Mouse (Mus musculus) hindbrain, embryonic 12.5 days (tissue): Measurements from ENCODE around the gene Nr3c2. TPM values are rescaled to one million over a fixed set of nuclear protein-coding genes. Genes with fewer than 3 reads are reported as not detected.

Experiments
- ATAC-seq: fragments of 200-750 bp; cut with Nextera tagmentation; 2 replicates; pipeline ENCODE4 v1.8.0; 2017; ENCODE audit warnings: moderate TSS enrichment; ENCODE audit not compliant: low FRiP score
- H3K27ac ChIP-seq: fragments of 300-500 bp; sonication (generic); 2 replicates; pipeline ENCODE4 v1.5.1; 2016; ENCODE audit warnings: mild to moderate bottlenecking
- H3K27me3 ChIP-seq: fragments of 300-500 bp; sonication (generic); 2 replicates; pipeline ENCODE4 v1.6.1; 2016; ENCODE audit warnings: mild to moderate bottlenecking
- H3K36me3 ChIP-seq: fragments of 300-500 bp; sonication (generic); 2 replicates; pipeline ENCODE4 v1.6.1; 2016; ENCODE audit warnings: mild to moderate bottlenecking
- H3K4me1 ChIP-seq: fragments of 300-500 bp; sonication (generic); 2 replicates; pipeline ENCODE4 v1.6.1; 2016
- H3K4me2 ChIP-seq: fragments of 300-500 bp; sonication (generic); replicated peaks from 2 replicates; pipeline ENCODE4 v1.6.1; 2016; ENCODE audit warnings: mild to moderate bottlenecking
- H3K4me3 ChIP-seq: fragments of 300-500 bp; sonication (generic); 2 replicates; pipeline ENCODE4 v1.5.1; 2016; ENCODE audit warnings: mild to moderate bottlenecking
- H3K9ac ChIP-seq: fragments of 300-500 bp; sonication (generic); 2 replicates; pipeline ENCODE4 v1.6.1; 2016; ENCODE audit warnings: mild to moderate bottlenecking, moderate library complexity
- H3K9me3 ChIP-seq: fragments of 300-500 bp; sonication (generic); replicated peaks from 2 replicates; pipeline ENCODE4 v1.6.1; 2016; ENCODE audit warnings: mild to moderate bottlenecking
- WGBS: fragments of 180-500 bp; shearing (Covaris S2); methylation state at CpG from one replicate; pipeline ENCODE4 v1.1.7; 2016; 5-methylcytosine and 5-hydroxymethylcytosine counted together
- polyA plus RNA-seq: library from polyadenylated mRNA; unstranded; fragments of >200 nt; fragmentation: Nextera tagmentation; extraction: Ambion mirVana; gene quantifications from 2 replicates; pipeline ENCODE4 v1.2.1, GENCODE M21; 2016

Gene Nr3c2
- polyA plus RNA-seq, 1 experiment from 2014 or later: 1.7 TPM

- 84% methylated on average over 3 of the region's 3 CpGs for WGBS
- H3K9ac ChIP-seq: no peak overlapping the region
- no peaks in the 10 kb centered on the region for H3K27me3 ChIP-seq
- no peak overlapping the region for H3K4me2 ChIP-seq
- no peak overlapping the region for H3K27ac ChIP-seq
- H3K36me3 ChIP-seq: no peaks in the 10 kb centered on the region
- H3K9me3 ChIP-seq: no peaks in the 10 kb centered on the region
- no peak overlapping the region for H3K4me3 ChIP-seq
- ATAC-seq: no peak
- H3K4me1 ChIP-seq: no peaks in the 10 kb centered on the region
Observed at GRCm38 (mm10) chr8:76912678-76913077, 13.4 kb downstream of the Nr3c2 start.

GRCm38 (mm10) chr8:76913207-76913606 is 14.0 kb downstream of the Nr3c2 start:
- Histone ChIP-seq H3K27me3 (no peaks in the 10 kb centered on the region), H3K4me2 (no peak overlapping the region), H3K9ac (no peak overlapping the region), H3K9me3 (no peaks in the 10 kb centered on the region), H3K27ac (no peak overlapping the region), H3K4me1 (no peaks in the 10 kb centered on the region), H3K4me3 (no peak overlapping the region), H3K36me3 (no peaks in the 10 kb centered on the region)
- 89% methylated on average over 4 of the region's 4 CpGs for WGBS
- ATAC-seq: no peak

GRCm38 (mm10) chr8:76915260-76915659 is 16.0 kb downstream of the Nr3c2 start:
- no peak overlapping the region for H3K9ac ChIP-seq
- no peaks in the 10 kb centered on the region for H3K9me3 ChIP-seq
- WGBS: 93% methylated on average over 2 of the region's 2 CpGs
- no peak overlapping the region for H3K4me2 ChIP-seq
- no peak for ATAC-seq
- no peaks in the 10 kb centered on the region for H3K36me3 ChIP-seq
- no peaks in the 10 kb centered on the region for H3K27me3 ChIP-seq
- no peak overlapping the region for H3K27ac ChIP-seq
- no peak overlapping the region for H3K4me3 ChIP-seq
- no peaks in the 10 kb centered on the region for H3K4me1 ChIP-seq

GRCm38 (mm10) chr8:76919546-76919945 is 20.3 kb downstream of the Nr3c2 start:
- Histone ChIP-seq H3K4me2 (no peak overlapping the region), H3K9ac (no peak overlapping the region), H3K27ac (no peak overlapping the region), H3K4me3 (no peak overlapping the region), H3K36me3 (no peaks in the 10 kb centered on the region), H3K27me3 (no peaks in the 10 kb centered on the region), H3K9me3 (no peaks in the 10 kb centered on the region), H3K4me1 (no peaks in the 10 kb centered on the region)
- 81% methylated on average over 2 of the region's 2 CpGs for WGBS
- no peak for ATAC-seq

- ATAC-seq: no peak
- WGBS: 90% methylated on average over 4 of the region's 4 CpGs
- Histone ChIP-seq H3K36me3 (no peaks in the 10 kb centered on the region), H3K27ac (no peak overlapping the region), H3K27me3 (no peaks in the 10 kb centered on the region), H3K4me2 (no peak overlapping the region), H3K9me3 (no peaks in the 10 kb centered on the region), H3K4me1 (no peaks in the 10 kb centered on the region), H3K9ac (no peak overlapping the region), H3K4me3 (no peak overlapping the region)
Observed at GRCm38 (mm10) chr8:76924150-76924549, 24.9 kb downstream of the Nr3c2 start.

GRCm38 (mm10) chr8:76928326-76928725 is 29.1 kb downstream of the Nr3c2 start:
- no peak for ATAC-seq
- no peaks in the 10 kb centered on the region for H3K4me1 ChIP-seq
- H3K9me3 ChIP-seq: no peaks in the 10 kb centered on the region
- H3K27ac ChIP-seq: no peak overlapping the region
- no peaks in the 10 kb centered on the region for H3K36me3 ChIP-seq
- no peaks in the 10 kb centered on the region for H3K27me3 ChIP-seq
- no peak overlapping the region for H3K4me3 ChIP-seq
- H3K4me2 ChIP-seq: no peak overlapping the region
- 83% methylated on average over 1 of the region's 1 CpGs for WGBS
- no peak overlapping the region for H3K9ac ChIP-seq

- Histone ChIP-seq H3K9ac (no peak overlapping the region), H3K4me1 (no peaks in the 10 kb centered on the region), H3K36me3 (no peaks in the 10 kb centered on the region), H3K4me3 (no peak overlapping the region), H3K27ac (no peak overlapping the region), H3K27me3 (no peaks in the 10 kb centered on the region), H3K4me2 (no peak overlapping the region), H3K9me3 (no peaks in the 10 kb centered on the region)
- 91% methylated on average over 5 of the region's 5 CpGs for WGBS
- no peak for ATAC-seq
Observed at GRCm38 (mm10) chr8:76928808-76929207, 29.6 kb downstream of the Nr3c2 start.

GRCm38 (mm10) chr8:76965046-76965445 is 65.8 kb downstream of the Nr3c2 start:
- 91% methylated on average over 3 of the region's 3 CpGs for WGBS
- no peaks in the 10 kb centered on the region for H3K9me3 ChIP-seq
- no peaks in the 10 kb centered on the region for H3K4me1 ChIP-seq
- H3K36me3 ChIP-seq: no peaks in the 10 kb centered on the region
- H3K27me3 ChIP-seq: no peaks in the 10 kb centered on the region
- ATAC-seq: no peak
- H3K27ac ChIP-seq: no peak overlapping the region
- H3K4me3 ChIP-seq: no peak overlapping the region
- H3K9ac ChIP-seq: no peak overlapping the region
- H3K4me2 ChIP-seq: no peak overlapping the region

GRCm38 (mm10) chr8:76971187-76971586 is 71.9 kb downstream of the Nr3c2 start:
- Histone ChIP-seq H3K9ac (no peak overlapping the region), H3K36me3 (no peaks in the 10 kb centered on the region)
- WGBS: 90% methylated on average over 4 of the region's 4 CpGs

GRCm38 (mm10) chr8:76971761-76972404 is 72.6 kb downstream of the Nr3c2 start:
- H3K4me1 ChIP-seq: no peaks in the 10 kb centered on the region
- 81% methylated on average over 9 of the region's 9 CpGs for WGBS
- H3K9me3 ChIP-seq: no peaks in the 10 kb centered on the region
- H3K4me3 ChIP-seq: no peak overlapping the region
- no peaks in the 10 kb centered on the region for H3K27me3 ChIP-seq
- no peak overlapping the region for H3K9ac ChIP-seq
- ATAC-seq: no peak
- no peak overlapping the region for H3K4me2 ChIP-seq
- H3K27ac ChIP-seq: no peak overlapping the region
- H3K36me3 ChIP-seq: no peaks in the 10 kb centered on the region

More at GRCm38 (mm10) chr8:76971187-76971586, 71.9 kb downstream of the Nr3c2 start:
- Histone ChIP-seq H3K27me3 (no peaks in the 10 kb centered on the region), H3K9me3 (no peaks in the 10 kb centered on the region), H3K4me2 (no peak overlapping the region), H3K4me3 (no peak overlapping the region), H3K27ac (no peak overlapping the region), H3K4me1 (no peaks in the 10 kb centered on the region)
- no peak for ATAC-seq

- Histone ChIP-seq H3K4me1 (no peaks in the 10 kb centered on the region), H3K4me3 (no peak overlapping the region), H3K36me3 (no peaks in the 10 kb centered on the region), H3K4me2 (no peak overlapping the region), H3K9me3 (no peaks in the 10 kb centered on the region), H3K27me3 (no peaks in the 10 kb centered on the region), H3K27ac (no peak overlapping the region), H3K9ac (no peak overlapping the region)
- WGBS: 52% methylated on average over 8 of the region's 8 CpGs
- ATAC-seq: peak; percentile 66; the same call in 1 of the 2 replicates
Observed at GRCm38 (mm10) chr8:76972947-76973552, 73.8 kb downstream of the Nr3c2 start.

- ATAC-seq: no peak
- Histone ChIP-seq H3K9me3 (no peaks in the 10 kb centered on the region), H3K27me3 (no peaks in the 10 kb centered on the region), H3K4me1 (no peaks in the 10 kb centered on the region), H3K4me2 (no peak overlapping the region), H3K4me3 (no peak overlapping the region), H3K36me3 (no peaks in the 10 kb centered on the region), H3K9ac (no peak overlapping the region), H3K27ac (no peak overlapping the region)
- WGBS: 89% methylated on average over 4 of the region's 4 CpGs
Observed at GRCm38 (mm10) chr8:76977907-76978306, 78.7 kb downstream of the Nr3c2 start.

- Histone ChIP-seq H3K9ac (no peak overlapping the region), H3K9me3 (no peaks in the 10 kb centered on the region), H3K4me3 (no peak overlapping the region), H3K27me3 (no peaks in the 10 kb centered on the region), H3K27ac (no peak overlapping the region), H3K36me3 (no peaks in the 10 kb centered on the region), H3K4me1 (no peaks in the 10 kb centered on the region), H3K4me2 (no peak overlapping the region)
- ATAC-seq: no peak
Observed at GRCm38 (mm10) chr8:76984082-76984481, 84.8 kb downstream of the Nr3c2 start.
